Mouse (Mus musculus) monocyte, adult 5-6 weeks (primary cell): ENCODE measurements around the gene Lmna. TPM values are rescaled to one million over a fixed set of nuclear protein-coding genes. Genes with fewer than 3 reads are reported as not detected.

Experiments
- ATAC-seq: fragments of 153-309, 156-312 bp; replicated peaks from 2 replicates; pipeline ENCODE4 v1.8.0; 2017; ENCODE audit warnings: mild to moderate bottlenecking; ENCODE audit not compliant: low TSS enrichment, insufficient number of reproducible peaks, severe bottlenecking, poor library complexity, low FRiP score
- total RNA-seq: library from RNA; stranded (forward); fragments of 200-1000, 200-491, 200-594 nt; gene quantifications from 3 replicates; pipeline ENCODE4 v1.2.3, GENCODE M21; 2017

Lmna gene
- total RNA-seq, 1 experiment from 2014 or later, result 40.8 TPM

DNA sequence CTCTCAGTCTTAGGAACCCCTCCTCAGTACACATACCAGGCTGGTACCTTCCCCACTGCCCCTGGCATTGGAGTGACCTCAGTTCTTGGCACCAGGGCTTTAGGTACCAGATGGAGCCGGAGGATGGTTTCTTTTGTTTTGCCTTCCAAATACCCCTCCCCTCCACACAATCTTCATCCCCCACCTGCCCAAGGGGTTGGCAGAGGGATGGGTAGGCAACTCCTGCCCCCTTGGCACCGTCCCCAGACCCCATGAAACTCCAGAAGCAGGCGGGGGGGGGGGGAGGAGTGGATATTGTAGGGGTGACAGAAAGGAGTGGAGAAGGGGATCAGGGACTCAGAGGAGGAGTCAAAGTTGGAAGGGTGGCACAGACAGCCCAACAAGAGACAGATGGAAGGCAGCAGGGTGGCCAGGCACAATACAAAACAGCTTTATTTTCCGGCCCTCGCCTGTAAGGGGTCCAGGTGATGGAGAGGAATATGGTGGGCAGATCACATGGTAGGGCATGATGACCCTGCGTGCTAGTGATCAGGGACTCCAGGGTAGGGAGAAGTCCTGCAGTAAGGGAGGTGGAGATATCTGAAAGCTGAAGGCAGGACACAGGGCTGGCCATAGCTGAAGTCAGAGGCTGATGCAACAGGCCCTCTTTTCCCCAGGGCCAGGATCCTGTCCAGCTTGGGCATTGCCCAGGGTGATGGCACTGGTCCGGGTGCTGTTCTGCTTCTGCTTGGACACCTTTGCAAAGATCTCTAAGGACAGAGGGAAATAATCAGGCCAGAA, 32.1 kb upstream of the Lmna start:
- ATAC-seq, result no peak

DNA sequence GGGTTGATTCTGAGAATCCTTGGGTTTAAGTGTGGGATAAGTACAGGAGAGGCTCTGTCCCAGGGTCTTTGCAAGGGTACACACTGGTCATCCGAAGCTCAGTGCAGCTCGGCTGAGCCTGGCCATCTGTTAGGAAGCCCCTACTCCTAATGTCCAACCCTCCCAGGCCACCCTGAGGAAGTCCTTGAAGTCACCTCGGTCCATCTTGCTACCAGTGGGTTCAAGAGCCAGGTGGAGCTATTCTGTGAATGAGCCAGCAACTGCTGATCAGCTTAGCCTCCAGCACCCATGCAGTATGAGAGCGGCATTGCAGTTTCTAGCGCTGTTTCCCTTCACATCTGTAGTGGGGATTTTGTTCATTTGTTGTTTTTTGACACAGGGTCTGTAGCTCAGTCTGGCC, 30.3 kb upstream of the Lmna start:
- no peak for ATAC-seq

DNA sequence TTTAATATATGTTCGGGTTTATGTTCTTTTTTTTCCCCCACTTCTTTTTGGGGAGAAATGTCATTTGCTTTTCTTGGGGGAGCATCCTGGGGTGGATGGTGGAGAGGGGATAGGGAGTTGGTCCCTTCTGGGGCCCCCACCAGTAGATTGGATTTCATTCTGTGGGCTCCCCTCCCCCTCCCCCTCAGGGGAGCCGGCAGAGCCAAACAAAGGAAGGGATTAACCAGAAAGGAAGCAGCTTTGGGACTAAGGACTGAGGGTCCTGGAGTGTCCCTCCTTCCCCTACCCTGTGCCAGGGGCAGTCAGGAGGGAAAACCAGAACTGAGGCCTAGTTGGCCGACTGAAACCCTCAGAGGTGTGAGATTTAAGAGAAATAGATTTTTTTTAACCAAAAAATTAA, 29.6 kb upstream of the Lmna start:
- ATAC-seq, result no peak

DNA sequence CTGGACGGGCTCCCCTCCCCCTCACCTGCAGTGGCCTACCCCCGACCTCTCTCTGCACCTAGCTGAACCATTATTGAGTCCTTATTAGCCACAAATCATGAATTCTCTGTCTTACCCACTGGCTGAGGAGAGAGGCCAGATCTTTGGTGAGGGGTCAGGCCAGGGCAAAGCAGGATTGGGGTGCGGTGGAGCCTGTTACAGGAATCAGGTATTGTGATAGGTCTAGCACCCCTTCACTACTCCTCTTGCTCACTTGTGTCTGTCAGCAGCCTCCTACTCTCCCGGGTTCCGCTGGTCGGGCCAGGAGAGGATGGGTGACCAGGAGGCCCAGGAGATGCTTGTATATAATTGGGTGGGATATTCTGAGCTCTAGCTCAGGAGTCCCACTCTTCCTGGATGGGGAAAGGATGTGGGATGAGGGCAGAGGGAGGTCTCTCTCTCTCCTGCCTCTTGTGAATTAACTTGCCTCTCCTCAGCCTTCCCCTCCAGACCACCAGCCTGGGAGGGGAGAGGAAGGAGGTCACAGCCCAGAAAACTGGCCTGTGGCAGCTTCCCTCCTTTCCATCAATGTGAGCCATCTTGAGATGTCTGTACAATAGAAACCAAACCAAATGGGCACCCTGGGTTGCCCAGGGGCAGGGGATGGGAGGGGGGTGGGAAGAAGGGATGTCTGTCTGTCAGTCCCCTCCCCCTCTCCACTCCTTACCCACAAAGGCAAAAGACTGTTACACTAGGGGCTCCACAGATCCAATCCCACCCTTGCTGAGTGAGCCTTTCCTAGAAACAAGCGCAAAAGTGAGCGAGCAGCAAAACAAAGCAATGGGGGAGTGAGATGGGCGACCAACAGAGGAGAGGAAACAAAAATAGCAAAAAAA, 28.8 kb upstream of the Lmna start:
- ATAC-seq, result no peak

DNA sequence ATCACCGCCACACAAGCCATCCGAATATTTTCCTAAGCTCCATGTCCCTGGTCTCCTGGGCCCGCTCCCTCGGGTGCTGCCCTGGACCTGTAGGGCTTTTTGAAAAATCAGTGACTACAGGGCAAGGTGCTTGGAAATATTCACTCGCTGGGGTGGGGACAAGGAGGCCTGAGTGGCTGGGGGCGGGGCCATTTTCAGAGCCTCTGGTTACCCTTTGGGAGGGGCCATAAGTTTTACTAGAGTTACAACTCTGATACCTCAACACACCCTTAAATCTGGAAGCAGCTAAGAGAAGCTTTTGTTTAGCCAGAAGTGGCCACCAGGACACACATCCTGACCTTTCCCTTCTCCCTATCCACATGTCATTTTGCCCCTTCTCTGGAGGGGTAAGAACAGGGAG, 27.4 kb upstream of the Lmna start:
- ATAC-seq, result no peak

DNA sequence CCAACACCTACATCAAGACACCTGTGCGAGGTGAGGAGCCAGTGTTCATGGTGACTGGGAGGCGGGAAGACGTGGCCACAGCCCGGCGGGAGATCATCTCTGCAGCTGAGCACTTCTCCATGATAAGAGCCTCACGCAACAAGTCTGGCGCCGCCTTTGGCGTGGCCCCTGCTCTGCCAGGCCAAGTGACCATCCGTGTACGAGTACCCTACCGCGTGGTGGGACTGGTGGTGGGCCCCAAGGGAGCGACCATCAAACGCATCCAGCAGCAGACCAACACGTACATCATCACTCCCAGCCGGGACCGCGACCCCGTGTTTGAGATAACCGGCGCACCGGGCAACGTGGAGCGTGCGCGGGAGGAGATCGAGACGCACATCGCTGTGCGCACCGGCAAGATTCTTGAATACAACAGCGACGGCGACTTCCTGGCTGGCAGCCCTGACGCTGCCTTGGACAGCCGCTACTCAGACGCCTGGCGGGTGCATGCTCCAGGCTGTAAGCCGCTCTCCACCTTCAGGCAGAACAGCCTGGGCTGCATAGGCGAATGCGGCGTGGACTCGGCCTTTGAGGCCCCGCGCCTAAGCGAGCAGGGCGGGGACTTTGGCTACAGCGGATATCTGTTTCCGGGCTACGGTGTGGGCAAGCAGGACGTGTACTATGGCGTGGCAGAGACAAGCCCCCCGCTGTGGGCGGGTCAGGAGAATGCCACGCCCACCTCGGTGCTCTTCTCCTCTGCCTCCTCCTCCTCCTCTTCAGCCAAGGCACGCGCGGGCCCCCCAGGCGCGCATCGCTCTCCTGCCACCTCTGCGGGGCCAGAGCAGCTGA, 26.6 kb upstream of the Lmna start:
- ATAC-seq, result no peak

DNA sequence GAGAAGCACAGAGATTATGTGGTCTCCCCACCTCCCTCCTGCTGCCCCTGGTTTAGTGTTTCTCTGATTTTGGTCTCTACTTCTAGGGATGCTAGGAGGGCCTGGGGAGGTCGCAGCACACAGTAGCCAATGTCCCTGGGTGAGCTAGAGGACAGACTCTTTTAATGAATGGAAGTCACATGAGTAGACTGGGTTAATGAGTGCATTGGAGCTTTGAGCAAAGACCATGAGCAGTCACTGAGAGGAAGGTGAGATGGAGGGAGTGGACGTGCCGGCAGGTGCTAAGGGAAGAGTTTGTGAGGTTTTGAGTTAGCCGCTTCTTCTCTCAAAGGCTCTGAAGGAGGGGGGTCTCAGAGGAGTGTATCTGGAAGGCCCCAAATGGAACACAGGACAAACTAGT, 25.8 kb upstream of the Lmna start:
- ATAC-seq, result no peak

DNA sequence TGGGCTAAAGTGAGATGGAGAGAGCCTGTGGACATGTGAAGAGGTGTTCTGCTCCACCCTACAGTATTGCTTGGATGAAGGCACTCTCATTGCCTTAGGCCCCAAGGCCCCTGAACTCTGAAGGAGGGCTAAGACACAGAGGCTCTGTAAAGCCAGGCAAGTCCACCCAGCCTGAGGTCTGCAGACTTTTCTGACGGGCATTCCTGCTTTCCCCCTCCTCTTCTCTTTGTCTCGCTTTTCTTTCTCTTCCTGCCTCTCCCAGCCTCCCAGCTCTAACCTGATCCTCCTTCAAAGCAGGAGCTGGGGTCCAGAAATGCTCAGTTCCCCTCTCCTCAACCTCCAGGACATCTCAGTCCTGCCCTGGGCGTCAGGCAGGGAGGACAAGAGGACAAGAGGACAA, 25.2 kb upstream of the Lmna start:
- no peak for ATAC-seq

DNA sequence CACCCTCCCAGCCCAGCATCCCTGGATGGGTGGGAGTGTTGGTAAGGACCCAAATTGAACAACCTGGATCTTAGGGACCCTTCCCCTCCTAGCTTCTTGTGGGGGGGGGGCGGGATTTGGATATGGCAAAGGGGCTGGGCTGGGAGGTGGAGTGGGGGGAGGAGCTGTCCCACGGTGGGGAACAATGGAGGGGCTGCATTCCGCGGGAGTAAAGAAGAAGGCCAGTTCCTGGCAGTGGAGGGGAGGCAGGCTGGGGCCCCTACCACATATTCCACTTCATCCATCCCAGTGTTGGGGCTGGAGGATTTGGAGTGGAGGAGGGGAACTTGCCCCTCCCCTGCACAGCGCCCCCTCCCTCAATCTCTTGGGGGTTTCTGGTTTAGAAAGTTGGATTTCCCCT, 23.9 kb upstream of the Lmna start:
- ATAC-seq, result no peak

DNA sequence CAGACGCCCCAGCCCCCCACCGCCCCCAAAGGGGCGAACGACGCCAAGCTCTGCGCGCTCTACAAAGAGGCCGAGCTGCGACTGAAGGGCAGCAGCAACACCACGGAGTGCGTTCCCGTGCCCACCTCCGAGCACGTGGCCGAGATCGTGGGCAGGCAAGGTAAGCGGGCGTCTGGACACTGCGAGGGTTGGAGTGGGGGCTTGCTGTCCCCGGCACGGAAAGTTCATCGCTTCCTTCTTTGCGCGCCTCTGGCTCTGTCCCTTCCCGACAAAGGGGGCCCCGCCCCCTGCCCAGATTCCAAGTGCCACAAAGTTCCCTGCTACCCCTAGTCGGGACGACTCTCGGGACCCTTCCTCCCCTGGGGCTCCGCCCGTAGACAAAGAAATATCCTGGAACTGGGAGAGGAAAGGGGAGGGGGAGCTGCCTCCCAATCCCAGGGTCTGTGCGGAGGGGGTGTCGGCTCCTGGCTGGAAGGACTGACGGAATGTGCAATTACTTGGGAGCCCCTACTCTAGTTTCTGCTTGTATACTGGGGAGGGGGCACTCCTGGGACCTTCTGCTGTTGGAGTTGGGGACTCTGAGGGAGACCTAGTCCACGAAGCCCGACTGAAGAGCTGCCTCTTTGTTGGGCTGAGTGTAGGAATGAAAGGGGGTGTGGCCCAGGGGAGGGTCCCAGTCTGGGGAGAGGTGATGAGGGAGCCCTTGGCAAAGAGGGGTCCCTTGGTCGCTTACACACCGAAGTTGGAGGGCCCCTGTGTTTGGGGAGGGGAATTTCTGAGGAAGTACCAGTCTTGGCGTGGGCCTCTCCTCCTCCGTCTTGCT, 23.1 kb upstream of the Lmna start:
- ATAC-seq, result no peak

DNA sequence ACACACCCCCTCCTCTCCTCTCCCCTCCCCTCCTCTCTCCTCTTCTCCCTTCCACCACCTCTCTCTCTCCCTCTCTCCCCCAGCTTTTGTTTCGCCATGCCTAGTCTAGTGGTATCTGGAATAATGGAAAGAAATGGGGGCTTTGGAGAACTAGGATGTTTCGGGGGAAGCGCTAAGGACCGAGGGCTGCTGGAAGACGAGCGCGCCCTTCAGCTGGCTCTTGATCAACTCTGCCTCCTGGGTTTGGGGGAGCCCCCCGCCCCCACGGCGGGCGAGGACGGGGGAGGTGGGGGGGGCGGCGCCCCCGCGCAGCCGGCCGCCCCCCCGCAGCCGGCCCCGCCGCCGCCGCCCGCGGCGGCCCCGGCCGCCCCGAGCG, 22.5 kb upstream of the Lmna start, which contains the start of gene Mex3a:
TSS of gene Mex3a (plus strand) at position 97 of the 376 bp plus-strand sequence.
- ATAC-seq, result no peak

DNA sequence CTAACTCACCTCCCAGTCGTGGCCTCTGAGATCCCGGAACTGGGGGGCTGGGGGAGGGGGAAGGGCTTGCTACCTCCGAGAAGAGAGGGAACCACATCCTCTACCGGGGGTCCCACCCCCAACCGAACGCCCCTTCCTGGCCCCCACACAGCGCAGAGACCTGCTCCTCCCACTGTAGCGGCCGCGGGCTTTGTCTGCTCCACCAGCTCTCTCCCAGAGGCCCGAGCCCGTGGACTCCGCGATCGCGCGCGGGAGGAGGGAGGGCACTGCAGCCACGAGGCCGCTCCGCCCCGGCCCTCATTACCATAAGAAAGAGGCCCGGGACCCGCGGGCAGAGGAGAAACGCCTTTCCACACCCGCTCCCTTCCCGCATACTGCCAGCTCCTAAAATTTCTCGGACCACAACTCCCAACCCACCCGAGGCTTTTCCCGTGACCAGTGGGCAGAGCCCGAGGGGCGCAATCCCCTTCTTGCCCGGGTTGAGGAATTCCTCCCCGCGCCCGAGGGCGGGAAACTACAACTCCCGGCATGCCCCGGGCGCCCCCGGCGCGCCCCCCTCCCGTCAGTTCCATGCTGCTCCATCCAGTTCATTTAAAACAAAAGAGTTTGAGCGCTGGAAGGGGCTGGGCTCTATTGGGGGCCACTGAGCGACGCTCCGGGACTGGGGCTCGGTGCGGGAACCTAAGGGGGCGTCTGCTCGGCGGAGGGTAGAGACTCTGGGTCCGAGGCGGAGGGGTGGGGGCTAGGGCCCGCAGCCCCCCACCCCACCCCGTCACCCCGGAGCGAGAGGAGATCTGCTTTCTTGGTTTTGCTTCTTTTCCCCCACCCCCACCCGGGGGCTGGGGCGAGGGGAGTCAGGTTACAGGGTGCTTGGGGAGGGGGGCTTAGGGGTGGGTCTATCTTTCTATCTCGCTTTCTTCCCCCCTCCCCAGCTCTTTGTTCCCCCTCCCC, 21.9 kb upstream of the Lmna start:
- ATAC-seq, result peak; percentile 37

DNA sequence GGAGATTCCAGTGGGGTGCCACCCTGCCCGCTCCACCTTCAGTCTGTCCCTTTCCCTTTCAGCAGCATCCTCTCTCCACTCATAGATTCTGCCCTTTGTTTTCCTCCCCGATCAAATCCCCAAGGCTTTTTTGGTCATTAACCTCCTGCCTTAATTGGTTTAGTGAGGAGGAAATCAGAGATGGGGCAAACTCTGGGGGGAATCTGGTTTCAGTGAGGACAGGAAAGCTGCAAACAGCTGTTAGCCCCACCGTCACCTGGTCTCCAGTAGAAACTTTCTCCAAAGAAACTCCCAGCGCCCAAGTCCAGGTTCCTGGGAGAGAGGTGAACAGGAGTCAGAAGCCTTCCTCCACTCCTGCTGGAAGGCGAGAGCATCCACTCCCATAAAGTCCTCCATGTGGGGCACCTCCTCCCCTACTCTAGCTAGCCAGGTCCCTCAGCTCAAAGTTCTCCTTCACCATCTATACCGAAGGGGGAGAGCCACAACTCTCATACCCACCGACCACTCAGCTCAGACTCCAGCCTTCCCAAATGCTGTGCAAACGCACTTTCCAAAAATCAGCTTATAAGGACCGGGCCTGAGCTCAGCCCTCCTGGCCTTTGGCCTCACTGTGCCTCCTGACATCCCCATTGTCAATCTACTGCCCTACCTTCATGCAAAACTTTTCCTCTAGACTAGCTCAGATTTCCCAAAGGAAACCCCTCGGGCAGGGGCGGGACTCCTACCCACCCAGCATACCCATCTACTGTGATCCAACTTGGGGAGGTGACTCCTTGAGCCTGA, 20.5 kb upstream of the Lmna start:
- no peak for ATAC-seq

DNA sequence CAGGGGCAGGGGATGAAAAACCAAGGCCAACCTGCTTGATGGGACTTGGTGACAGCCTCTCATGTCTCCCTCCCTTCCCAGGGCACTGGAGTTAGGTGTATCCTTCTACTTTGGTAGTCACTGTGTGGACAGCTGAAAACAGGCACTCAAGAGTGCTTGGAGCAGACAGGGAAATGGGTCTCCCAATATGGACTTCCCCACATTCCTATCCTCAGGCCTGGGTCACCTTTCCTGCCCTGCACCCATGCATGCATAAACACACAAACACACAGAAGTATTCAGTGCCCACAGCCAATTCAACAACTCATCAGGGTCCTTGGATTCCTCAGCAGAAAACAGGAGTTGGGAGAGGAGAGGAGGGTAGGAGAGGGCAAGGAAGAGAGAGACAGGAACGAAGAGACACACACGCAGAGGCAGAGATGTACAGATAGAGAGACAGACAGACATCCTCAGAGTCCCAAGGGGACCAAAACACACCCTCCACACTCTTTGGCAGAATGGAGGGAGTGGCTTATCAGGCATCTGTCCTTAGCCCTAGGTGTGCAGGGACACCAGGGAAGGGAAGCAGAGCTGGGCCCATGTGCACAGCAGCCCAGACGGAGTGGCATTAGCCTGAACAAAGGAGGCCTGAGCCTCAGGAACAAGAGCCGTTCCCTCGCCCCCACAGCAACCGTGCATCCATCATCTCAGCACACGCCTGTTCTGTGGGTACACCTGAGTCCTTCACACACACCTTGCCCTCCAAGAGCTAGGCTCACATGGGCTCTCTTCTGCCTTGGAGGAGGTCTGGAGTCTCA, 19.6 kb upstream of the Lmna start:
- ATAC-seq, result no peak

DNA sequence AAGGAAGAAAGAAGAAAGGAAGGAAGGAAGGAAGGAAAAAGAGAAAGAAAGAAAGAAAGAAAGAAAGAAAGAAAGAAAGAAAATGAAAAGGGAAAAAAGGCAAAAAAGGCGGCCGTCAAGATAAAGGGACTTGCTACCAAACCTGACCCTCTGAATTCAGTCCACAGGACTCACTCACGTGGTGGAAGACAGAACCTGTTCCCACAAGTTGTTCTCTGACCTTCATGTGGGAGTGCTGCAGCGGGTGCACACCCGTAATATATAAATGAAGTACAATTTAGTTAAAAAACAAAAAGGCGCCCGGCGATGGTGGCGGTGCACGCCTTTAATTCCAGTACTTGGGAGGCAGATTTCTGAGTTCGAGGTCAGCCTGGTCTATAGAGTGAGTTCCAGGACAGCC, 18.9 kb upstream of the Lmna start:
- ATAC-seq, result no peak

DNA sequence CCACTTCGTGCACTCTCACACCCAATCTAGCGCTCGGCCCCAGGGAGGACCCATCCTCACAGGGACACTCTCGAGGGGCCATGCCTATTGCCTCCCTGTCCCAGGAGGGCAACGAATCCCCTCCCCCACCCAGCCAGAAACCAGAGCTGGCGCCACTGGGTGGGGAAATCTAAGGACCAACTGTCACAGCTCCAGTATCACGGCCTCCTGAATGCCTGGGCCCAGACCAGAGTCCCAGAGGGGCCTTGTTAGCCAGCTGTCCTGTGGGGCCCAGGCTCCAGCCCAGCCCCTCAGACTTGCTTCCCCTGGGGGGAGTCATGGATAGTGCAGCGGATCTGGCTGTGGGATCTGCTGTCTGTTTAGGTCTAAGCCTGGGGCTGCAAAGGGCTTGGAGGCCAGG, 17.8 kb upstream of the Lmna start:
- ATAC-seq, result no peak
